Mouse (Mus musculus) CD4-positive naive resting alpha-beta T cell, adult 76 days (primary cell): ENCODE results near the gene Fcrlb. TPM values are rescaled to one million over a fixed set of nuclear protein-coding genes. Genes with fewer than 3 reads are reported as not detected.

Source experiments
- total RNA-seq: library from RNA; stranded (reverse); gene quantifications from one replicate; pipeline ENCODE4 v1.2.4, GENCODE M21; 2023

Fcrlb gene
- total RNA-seq: not detected

GRCm38 (mm10) chr1:170912891-170913615, at the start of gene Fcrlb:
TSS of gene Fcrlb (minus strand) at chr1:170912941.

GRCm38 (mm10) chr1:170927378-170927777, 14.6 kb upstream of the Fcrlb start, which contains the start of gene Fcrla:
TSS of gene Fcrla (minus strand) at chr1:170927583.

DNA sequence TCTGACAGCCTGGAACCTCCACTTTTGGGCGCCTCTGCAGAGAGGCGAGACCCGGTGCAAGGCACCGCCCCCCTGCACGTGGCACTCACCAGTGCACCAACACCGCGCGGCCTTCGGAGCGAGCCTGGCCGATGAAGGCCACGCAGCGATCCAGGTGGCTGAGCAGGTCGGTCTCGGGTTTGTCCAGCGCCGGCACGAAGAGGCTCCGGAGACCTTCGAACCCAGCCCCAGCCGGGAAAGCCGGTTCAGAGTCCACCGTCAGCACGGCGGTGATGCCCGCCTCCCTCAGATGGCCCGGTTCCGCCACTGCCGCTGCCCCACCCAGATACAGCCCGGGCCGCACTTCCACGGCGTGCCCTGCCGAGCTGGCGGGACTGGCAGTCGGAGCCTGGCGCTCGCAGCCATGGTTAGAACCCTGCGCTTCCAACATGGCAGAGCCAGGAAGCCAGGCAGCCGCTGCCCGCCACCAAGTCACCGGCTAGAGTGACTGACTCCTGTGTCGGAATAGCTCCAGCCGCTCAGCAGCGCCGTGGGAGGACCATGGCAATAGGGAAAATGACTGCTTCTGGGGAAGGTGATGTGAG, 27.7 kb downstream of the Fcrlb start, which contains the start of the genes Gm26620 and Dusp12:
Gene Gm26620, plus strand, starts transcription at position 88 of the 584 bp plus-strand sequence.
Gene Dusp12, minus strand, starts transcription at position 563 of the 584 bp plus-strand sequence.

GRCm38 (mm10) chr1:170867691-170868105, 45.0 kb downstream of the Fcrlb start, which contains the start of gene Atf6:
TSS of gene Atf6 (minus strand) at chr1:170867771.

Other genes starting within 250 kb of the Fcrlb start
- 10.1 TPM for gene Atf6, start 45.2 kb downstream of the Fcrlb start, total RNA-seq
- gene Gm26620, start 27.9 kb downstream of the Fcrlb start, total RNA-seq: 0.73 TPM
- gene Dusp12, start 27.4 kb downstream of the Fcrlb start, total RNA-seq: 15.4 TPM
- 25.4 TPM for gene Fcrla, start 14.6 kb upstream of the Fcrlb start, total RNA-seq
- gene Fcgr2b, start 63.6 kb upstream of the Fcrlb start, total RNA-seq: 13.9 TPM
- gene Fcgr4, start 106.0 kb upstream of the Fcrlb start, total RNA-seq: 1.2 TPM
- 2.7 TPM for gene Fcgr3, start 152.0 kb upstream of the Fcrlb start, total RNA-seq
- not detected for gene Cfap126, start 201.0 kb upstream of the Fcrlb start, total RNA-seq
- gene Sdhc, start 237.7 kb upstream of the Fcrlb start, total RNA-seq: 101 TPM
- gene Mpz, start 237.8 kb upstream of the Fcrlb start, total RNA-seq: not detected